Comparison of ENCODE assay signal across 27 mouse cellular contexts in the genomic region with DNA sequence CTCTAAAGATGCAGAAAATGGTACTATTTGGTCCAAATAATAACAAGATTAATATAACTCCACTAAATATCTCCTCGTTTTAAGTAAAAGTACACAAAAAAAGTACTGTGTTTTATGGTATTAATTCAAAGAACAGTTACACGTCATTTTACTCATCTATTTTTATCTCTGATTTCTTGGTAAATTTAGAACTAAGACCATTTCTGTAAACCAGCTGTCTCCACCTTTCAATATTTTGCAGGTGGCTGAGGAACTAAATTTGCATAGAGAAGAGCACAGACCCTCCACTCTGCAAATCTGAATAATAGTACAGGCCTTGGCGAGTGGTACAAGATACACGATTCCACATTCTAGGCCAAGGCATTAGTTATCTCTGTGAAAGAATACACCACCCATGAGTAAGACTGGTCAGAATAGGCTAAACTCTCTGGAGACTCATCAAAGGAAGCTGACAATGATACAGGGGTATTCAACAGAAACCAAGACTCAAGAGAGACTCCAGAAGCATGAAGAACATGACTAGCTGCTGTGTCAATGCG.
"Had no signal": no experiment of that assay in that cellular context is flagged by ENCODE, and none has a peak within 500 bp of the region (broad histone marks: within the 10 kb centered on the region; RNA-seq: fewer than 3 reads in every experiment).

No protein-coding gene starts in this region.

- H3K27me3 ChIP-seq: embryonic facial prominence, embryonic 12.5 days; embryonic facial prominence, embryonic 13.5 days; embryonic facial prominence, embryonic 15.5 days; forebrain, embryonic 12.5 days; forebrain, embryonic 13.5 days; forebrain, embryonic 15.5 days had no signal

- ATAC-seq: forebrain, embryonic 13.5 days; forebrain, embryonic 14.5 days; forebrain, embryonic 15.5 days; forebrain, embryonic 16.5 days; forebrain, postnatal 0 days had no signal

- H3K9me3 ChIP-seq: embryonic facial prominence, embryonic 10.5 days; embryonic facial prominence, embryonic 12.5 days; embryonic facial prominence, embryonic 13.5 days; embryonic facial prominence, embryonic 15.5 days; forebrain, embryonic 10.5 days; forebrain, embryonic 12.5 days; forebrain, embryonic 13.5 days; forebrain, embryonic 15.5 days had no signal

- H3K36me3 ChIP-seq: embryonic facial prominence, embryonic 10.5 days; embryonic facial prominence, embryonic 12.5 days; embryonic facial prominence, embryonic 13.5 days; embryonic facial prominence, embryonic 15.5 days; forebrain, embryonic 10.5 days; forebrain, embryonic 12.5 days; forebrain, embryonic 15.5 days had no signal

- DNase-seq: cerebellum, adult 9-10 months; cerebellum, adult 9-11 months; cerebellum, postnatal 10 days; cerebellum, postnatal 14 days; cerebellum, postnatal 25 days; cerebellum, postnatal 36 days; embryo, embryonic 11 days; forebrain, postnatal 0 days; gastrocnemius, adult 2 months; gastrocnemius, postnatal 10 days; gastrocnemius, postnatal 14 days; gastrocnemius, postnatal 25 days; gastrocnemius, postnatal 36 days; heart, adult 11 months; heart, adult 18-20 months; heart, adult 2 months had no signal

- H3K9ac ChIP-seq: embryonic facial prominence, embryonic 12.5 days; embryonic facial prominence, embryonic 13.5 days; embryonic facial prominence, embryonic 15.5 days; forebrain, embryonic 12.5 days; forebrain, embryonic 13.5 days; forebrain, embryonic 15.5 days; forebrain, postnatal 0 days had no signal

- H3K4me2 ChIP-seq: embryonic facial prominence, embryonic 12.5 days; embryonic facial prominence, embryonic 13.5 days; embryonic facial prominence, embryonic 15.5 days; forebrain, embryonic 12.5 days; forebrain, embryonic 13.5 days; forebrain, embryonic 15.5 days had no signal

- H3K4me3 ChIP-seq: embryonic facial prominence, embryonic 10.5 days; embryonic facial prominence, embryonic 12.5 days; embryonic facial prominence, embryonic 13.5 days; embryonic facial prominence, embryonic 15.5 days; erythroblast, embryonic 14.5 days; forebrain, embryonic 10.5 days; forebrain, embryonic 12.5 days; forebrain, embryonic 13.5 days; forebrain, embryonic 15.5 days; gastrocnemius, adult 2 months; heart, adult 2 months had no signal

- H3K4me1 ChIP-seq: embryonic facial prominence, embryonic 10.5 days; embryonic facial prominence, embryonic 12.5 days; embryonic facial prominence, embryonic 15.5 days; forebrain, embryonic 10.5 days; forebrain, embryonic 12.5 days; forebrain, embryonic 13.5 days; forebrain, embryonic 15.5 days had no signal

- H3K27ac ChIP-seq: embryonic facial prominence, embryonic 10.5 days; embryonic facial prominence, embryonic 12.5 days; embryonic facial prominence, embryonic 13.5 days; embryonic facial prominence, embryonic 15.5 days; forebrain, embryonic 10.5 days; forebrain, embryonic 12.5 days; forebrain, embryonic 13.5 days; forebrain, embryonic 15.5 days; gastrocnemius, adult 2 months; heart, adult 2 months had no signal
